Mouse (Mus musculus) testis, adult 2 months (tissue): ENCODE measurements at regions not wholly inside any gene's neighbourhood (a gene's known extent, or its start where the extent isn't known, plus 50 kb on each side); places are given as distances from the start of the nearest gene placed in this dataset.

Experiments used
- CTCF ChIP-seq: fragments of 200-500 bp; IDR thresholded peaks from 2 replicates; pipeline ENCODE4 v1.5.1; 2012; ENCODE audit warnings: low read depth, mild to moderate bottlenecking, inconsistent platforms, low read length, moderate library complexity; ENCODE audit not compliant: control insufficient read depth, insufficient read depth, insufficient replicate concordance
- POLR2A ChIP-seq: fragments of 200-500 bp; IDR thresholded peaks from 2 replicates; pipeline ENCODE4 v1.6.1; 2012; ENCODE audit warnings: low read depth, mild to moderate bottlenecking, inconsistent platforms, low read length, moderate library complexity; ENCODE audit not compliant: control insufficient read depth

- TF ChIP-seq CTCF (no peak), POLR2A (no peak)
Observed at GRCm38 (mm10) chr8:10882381-10882780, 125.9 kb downstream of the Irs2 start.
